Mouse (Mus musculus): ENCODE data around the gene 1700088E04Rik. TPM values are rescaled to one million over a fixed set of nuclear protein-coding genes. Genes with fewer than 3 reads are reported as not detected.

The 1700088E04Rik gene
- polyA plus RNA-seq, 1 experiment from 2014 or later, result 0.61 TPM

DNA sequence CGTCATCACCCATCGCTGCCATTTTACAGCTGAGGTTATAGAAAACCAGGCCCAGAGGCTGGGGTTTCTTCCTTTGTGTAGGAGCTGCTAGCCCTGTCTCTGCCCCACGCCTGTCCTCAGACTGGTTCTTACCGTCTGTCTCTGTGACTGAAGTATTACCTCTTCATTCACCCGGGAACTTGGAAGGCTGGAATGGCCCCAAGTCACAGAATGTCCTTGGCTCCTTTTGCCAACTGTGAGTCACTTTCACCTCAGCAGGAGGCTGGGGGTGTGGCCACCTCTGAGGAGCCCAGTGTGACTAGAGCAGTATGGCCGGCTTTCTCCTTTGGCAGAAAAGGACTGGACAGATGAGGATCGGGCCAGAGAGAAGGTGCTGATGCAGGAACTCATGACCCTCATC lies 9.6 kb downstream of the 1700088E04Rik start:
- no peaks in the 10 kb centered on the region for H3K4me1 ChIP-seq (replicated peaks)
- H3K9ac ChIP-seq, result no peak overlapping the region
- no peak for DNase-seq
- H3K9me3 ChIP-seq (replicated peaks), result peaks cover 4% of the 10 kb centered on the region; the same call in 1 of the 2 replicates
- no peak overlapping the region for H3K4me3 ChIP-seq (replicated peaks)
- no peaks in the 10 kb centered on the region for H3K27me3 ChIP-seq
- H3K27ac ChIP-seq, result no peak overlapping the region
- no peak overlapping the region for H3K4me2 ChIP-seq
- no peak for ATAC-seq (ENCODE audit: low read depth)
- peaks cover 54% of the 10 kb centered on the region for H3K36me3 ChIP-seq
- 73% methylated on average over 7 of the region's 7 CpGs for WGBS (ENCODE audit: insufficient replicate concordance)

DNA sequence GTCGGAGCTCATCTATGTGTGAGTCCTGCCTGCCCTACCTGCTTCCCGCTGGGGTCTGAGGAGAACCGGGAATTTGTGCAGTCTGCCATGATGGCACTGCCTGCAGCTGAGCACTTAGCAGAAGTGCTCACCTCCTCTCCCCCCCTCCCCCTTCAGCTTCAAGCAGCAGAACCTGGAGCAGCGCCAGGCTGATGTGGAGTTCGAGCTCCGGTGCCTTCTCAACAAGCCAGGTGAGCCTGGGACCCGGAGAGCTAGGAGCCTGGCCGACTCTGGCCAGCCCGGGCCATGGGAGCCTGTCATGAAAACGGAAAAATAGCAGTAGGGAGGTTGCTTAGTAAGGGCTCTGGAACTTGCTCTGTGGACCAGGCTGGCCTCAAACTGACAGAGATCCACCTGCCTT lies 10.3 kb downstream of the 1700088E04Rik start:
- Histone ChIP-seq H3K4me2 (no peak overlapping the region), H3K4me3 (replicated peaks) (no peak overlapping the region), H3K9me3 (replicated peaks) (peaks cover 4% of the 10 kb centered on the region; the same call in 1 of the 2 replicates), H3K36me3 (peaks cover 57% of the 10 kb centered on the region), H3K27ac (no peak overlapping the region), H3K9ac (no peak overlapping the region), H3K27me3 (no peaks in the 10 kb centered on the region), H3K4me1 (replicated peaks) (no peaks in the 10 kb centered on the region)
- no peak for ATAC-seq (ENCODE audit: low read depth)
- DNase-seq, result no peak
- 79% methylated on average over 10 of the region's 10 CpGs for WGBS (ENCODE audit: insufficient replicate concordance)

DNA sequence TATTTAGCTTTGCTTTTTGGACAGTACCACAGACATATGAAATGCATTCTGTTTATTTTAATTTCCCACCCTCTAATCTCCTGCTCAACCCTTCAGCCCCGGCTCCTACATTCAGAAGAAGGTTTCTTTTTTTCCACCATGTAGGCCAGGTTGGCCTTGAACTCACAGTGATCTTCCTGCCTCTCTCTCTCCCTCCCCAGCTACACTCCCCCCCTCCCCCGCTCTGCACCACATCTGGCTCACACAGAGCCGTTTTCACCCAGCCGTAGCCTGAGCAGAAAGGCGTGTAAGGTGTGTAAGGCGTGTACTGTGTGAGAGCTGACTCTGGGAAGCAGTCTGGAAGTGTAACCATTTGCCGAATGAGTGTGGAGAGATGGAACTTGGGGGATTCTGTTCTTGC lies 11.7 kb downstream of the 1700088E04Rik start:
- Histone ChIP-seq H3K27me3 (no peaks in the 10 kb centered on the region), H3K4me1 (replicated peaks) (no peaks in the 10 kb centered on the region), H3K4me3 (replicated peaks) (no peak overlapping the region), H3K9ac (no peak overlapping the region), H3K27ac (no peak overlapping the region), H3K4me2 (no peak overlapping the region), H3K36me3 (peaks cover 70% of the 10 kb centered on the region), H3K9me3 (replicated peaks) (peaks cover 4% of the 10 kb centered on the region; the same call in 1 of the 2 replicates)
- DNase-seq, result no peak
- WGBS (ENCODE audit: insufficient replicate concordance), result 80% methylated on average over 7 of the region's 7 CpGs
- ATAC-seq (ENCODE audit: low read depth), result no peak

DNA sequence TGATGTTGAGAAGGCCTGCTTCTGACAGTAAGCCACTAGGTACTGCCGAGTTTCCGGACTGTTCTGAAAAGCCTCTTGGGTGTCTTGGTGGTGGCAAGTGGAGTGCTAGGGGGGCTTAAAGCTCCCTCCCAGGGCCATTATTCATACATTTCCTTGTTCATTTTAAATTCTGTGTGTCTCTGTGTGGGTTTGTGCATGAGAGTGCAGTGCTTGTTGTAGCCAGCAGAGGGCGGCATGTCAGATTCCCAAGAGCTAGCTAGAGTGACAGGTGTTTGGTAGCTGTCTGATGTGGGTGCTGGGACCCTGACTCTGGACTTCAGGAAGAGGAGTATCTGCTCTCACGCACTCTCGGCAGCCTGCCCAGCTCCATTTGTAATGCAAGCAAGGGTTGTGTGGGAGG lies 12.8 kb downstream of the 1700088E04Rik start:
- no peak overlapping the region for H3K4me2 ChIP-seq
- H3K27me3 ChIP-seq, result no peaks in the 10 kb centered on the region
- no peak overlapping the region for H3K27ac ChIP-seq
- DNase-seq (no peak), ATAC-seq (ENCODE audit: low read depth) (no peak)
- H3K4me3 ChIP-seq (replicated peaks), result no peak overlapping the region
- no peaks in the 10 kb centered on the region for H3K4me1 ChIP-seq (replicated peaks)
- WGBS (ENCODE audit: insufficient replicate concordance), result 85% methylated on average over 5 of the region's 5 CpGs
- no peak overlapping the region for H3K9ac ChIP-seq
- peaks cover 72% of the 10 kb centered on the region for H3K36me3 ChIP-seq
- peaks cover 4% of the 10 kb centered on the region; the same call in 1 of the 2 replicates for H3K9me3 ChIP-seq (replicated peaks)

DNA sequence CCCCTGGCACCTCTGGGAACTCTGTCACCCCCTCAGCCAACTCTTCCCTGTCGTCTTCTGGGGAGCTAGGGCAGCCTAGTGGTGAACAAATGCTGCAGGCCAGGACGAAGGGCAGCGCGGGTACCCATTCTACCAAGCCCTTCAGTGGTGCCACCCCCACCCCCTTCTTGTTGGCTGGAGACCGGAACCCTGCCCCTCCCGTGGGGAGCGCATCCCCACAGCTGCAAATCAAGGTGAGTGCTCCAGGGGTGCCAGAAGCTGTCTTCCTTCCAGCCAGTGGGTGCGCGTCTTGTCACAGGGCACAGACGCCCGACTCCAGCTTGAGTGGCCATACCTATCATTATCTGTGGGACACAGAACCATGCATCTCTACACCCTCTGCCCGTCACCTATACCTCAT lies 14.0 kb downstream of the 1700088E04Rik start:
- Histone ChIP-seq H3K9me3 (replicated peaks) (peaks cover 4% of the 10 kb centered on the region; the same call in 1 of the 2 replicates), H3K27me3 (no peaks in the 10 kb centered on the region), H3K4me2 (no peak overlapping the region), H3K27ac (no peak overlapping the region), H3K9ac (no peak overlapping the region), H3K4me3 (replicated peaks) (no peak overlapping the region), H3K4me1 (replicated peaks) (no peaks in the 10 kb centered on the region), H3K36me3 (peaks cover 70% of the 10 kb centered on the region)
- DNase-seq (no peak), ATAC-seq (ENCODE audit: low read depth) (no peak)
- 83% methylated on average over 12 of the region's 12 CpGs for WGBS (ENCODE audit: insufficient replicate concordance)

GRCm38 (mm10) chr15:79126217-79126932 lies 14.7 kb downstream of the 1700088E04Rik start:
- H3K36me3 ChIP-seq, result peaks cover 64% of the 10 kb centered on the region
- DNase-seq (peak; percentile 27), ATAC-seq (ENCODE audit: low read depth) (no peak)
- no peak overlapping the region for H3K9ac ChIP-seq
- H3K27ac ChIP-seq, result no peak overlapping the region
- peaks cover 4% of the 10 kb centered on the region; the same call in 1 of the 2 replicates for H3K9me3 ChIP-seq (replicated peaks)
- 71% methylated on average over 13 of the region's 13 CpGs for WGBS (ENCODE audit: insufficient replicate concordance)
- no peak overlapping the region for H3K4me3 ChIP-seq (replicated peaks)
- no peaks in the 10 kb centered on the region for H3K4me1 ChIP-seq (replicated peaks)
- H3K4me2 ChIP-seq, result no peak overlapping the region
- H3K27me3 ChIP-seq, result no peaks in the 10 kb centered on the region

GRCm38 (mm10) chr15:79124331-79124875 lies 16.6 kb downstream of the 1700088E04Rik start:
- WGBS (ENCODE audit: insufficient replicate concordance), result 64% methylated on average over 10 of the region's 10 CpGs
- peaks cover 55% of the 10 kb centered on the region for H3K36me3 ChIP-seq
- no peak overlapping the region for H3K4me2 ChIP-seq
- peaks cover 4% of the 10 kb centered on the region; the same call in 1 of the 2 replicates for H3K9me3 ChIP-seq (replicated peaks)
- H3K27me3 ChIP-seq, result no peaks in the 10 kb centered on the region
- H3K27ac ChIP-seq, result no peak overlapping the region
- H3K4me1 ChIP-seq (replicated peaks), result no peaks in the 10 kb centered on the region
- ATAC-seq (ENCODE audit: low read depth) (no peak), DNase-seq (no peak)
- H3K4me3 ChIP-seq (replicated peaks), result no peak overlapping the region
- H3K9ac ChIP-seq, result no peak overlapping the region

DNA sequence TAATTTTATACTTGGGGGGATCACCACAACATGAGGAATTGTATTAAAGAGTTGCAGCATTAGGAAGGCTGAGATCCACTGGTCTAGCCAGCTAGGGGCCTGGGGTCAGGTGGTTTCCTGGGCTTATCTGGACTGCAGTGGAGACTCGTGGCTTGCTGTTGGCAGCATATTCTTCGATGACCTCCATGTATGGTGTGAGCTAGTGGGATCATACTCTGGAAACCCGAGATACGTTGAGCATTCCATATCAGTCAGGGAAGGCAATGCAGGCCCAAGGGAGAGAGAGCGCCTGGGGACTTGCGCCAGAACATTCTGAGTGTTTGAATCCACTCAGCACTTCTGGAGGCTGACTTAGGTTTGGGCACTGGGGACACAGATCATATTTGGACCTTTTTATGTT lies 17.3 kb downstream of the 1700088E04Rik start:
- Histone ChIP-seq H3K9ac (no peak overlapping the region), H3K4me3 (replicated peaks) (no peak overlapping the region), H3K27ac (no peak overlapping the region), H3K4me1 (replicated peaks) (no peaks in the 10 kb centered on the region), H3K36me3 (peaks cover 53% of the 10 kb centered on the region), H3K27me3 (no peaks in the 10 kb centered on the region), H3K9me3 (replicated peaks) (peaks cover 4% of the 10 kb centered on the region; the same call in 1 of the 2 replicates), H3K4me2 (no peak overlapping the region)
- 66% methylated on average over 6 of the region's 6 CpGs for WGBS (ENCODE audit: insufficient replicate concordance)
- ATAC-seq (ENCODE audit: low read depth) (no peak), DNase-seq (no peak)

- no peaks in the 10 kb centered on the region for H3K9me3 ChIP-seq (replicated peaks)
- ATAC-seq (ENCODE audit: low read depth) (no peak), DNase-seq (no peak)
- H3K36me3 ChIP-seq, result peaks cover 43% of the 10 kb centered on the region
- H3K4me3 ChIP-seq (replicated peaks), result no peak overlapping the region
- no peaks in the 10 kb centered on the region for H3K4me1 ChIP-seq (replicated peaks)
- H3K27me3 ChIP-seq, result no peaks in the 10 kb centered on the region
- no peak overlapping the region for H3K9ac ChIP-seq
- no peak overlapping the region for H3K4me2 ChIP-seq
- 81% methylated on average over 13 of the region's 13 CpGs for WGBS (ENCODE audit: insufficient replicate concordance)
- no peak overlapping the region for H3K27ac ChIP-seq
Observed at GRCm38 (mm10) chr15:79122546-79122945, 18.5 kb downstream of the 1700088E04Rik start.

DNA sequence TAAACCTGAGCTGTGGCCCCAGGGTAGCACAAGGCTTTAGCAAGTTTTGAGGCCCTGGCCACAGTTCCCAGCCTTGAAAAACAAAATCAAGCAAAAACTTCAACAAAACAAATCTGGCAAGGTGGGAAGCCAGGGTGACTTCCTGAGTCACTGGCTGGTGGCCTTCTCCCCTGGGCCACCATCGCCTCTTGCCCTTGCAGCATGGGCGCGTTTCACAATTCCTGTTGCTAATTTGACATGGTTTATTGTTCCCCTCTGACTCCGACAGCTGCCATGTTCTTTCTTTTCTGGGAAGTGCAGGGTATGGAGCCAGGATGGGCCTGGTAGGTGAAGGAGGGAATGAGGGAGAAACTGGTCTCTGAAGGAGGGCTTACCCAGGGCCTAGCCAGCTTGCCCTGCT lies 18.9 kb downstream of the 1700088E04Rik start:
- H3K9ac ChIP-seq, result no peak overlapping the region
- H3K36me3 ChIP-seq, result peaks cover 39% of the 10 kb centered on the region
- no peak overlapping the region for H3K4me2 ChIP-seq
- no peaks in the 10 kb centered on the region for H3K9me3 ChIP-seq (replicated peaks)
- ATAC-seq (ENCODE audit: low read depth), result no peak
- no peaks in the 10 kb centered on the region for H3K4me1 ChIP-seq (replicated peaks)
- no peak overlapping the region for H3K27ac ChIP-seq
- 72% methylated on average over 4 of the region's 4 CpGs for WGBS (ENCODE audit: insufficient replicate concordance)
- no peaks in the 10 kb centered on the region for H3K27me3 ChIP-seq
- H3K4me3 ChIP-seq (replicated peaks), result no peak overlapping the region
- DNase-seq, result no peak

- Histone ChIP-seq H3K4me2 (no peak overlapping the region), H3K27ac (no peak overlapping the region), H3K4me3 (replicated peaks) (no peak overlapping the region), H3K27me3 (no peaks in the 10 kb centered on the region), H3K9ac (no peak overlapping the region), H3K9me3 (replicated peaks) (no peaks in the 10 kb centered on the region), H3K36me3 (peaks cover 29% of the 10 kb centered on the region), H3K4me1 (replicated peaks) (no peaks in the 10 kb centered on the region)
- ATAC-seq (ENCODE audit: low read depth) (no peak), DNase-seq (no peak)
- WGBS (ENCODE audit: insufficient replicate concordance), result 83% methylated on average over 9 of the region's 9 CpGs
Observed at GRCm38 (mm10) chr15:79119491-79119890, 21.6 kb downstream of the 1700088E04Rik start.

DNA sequence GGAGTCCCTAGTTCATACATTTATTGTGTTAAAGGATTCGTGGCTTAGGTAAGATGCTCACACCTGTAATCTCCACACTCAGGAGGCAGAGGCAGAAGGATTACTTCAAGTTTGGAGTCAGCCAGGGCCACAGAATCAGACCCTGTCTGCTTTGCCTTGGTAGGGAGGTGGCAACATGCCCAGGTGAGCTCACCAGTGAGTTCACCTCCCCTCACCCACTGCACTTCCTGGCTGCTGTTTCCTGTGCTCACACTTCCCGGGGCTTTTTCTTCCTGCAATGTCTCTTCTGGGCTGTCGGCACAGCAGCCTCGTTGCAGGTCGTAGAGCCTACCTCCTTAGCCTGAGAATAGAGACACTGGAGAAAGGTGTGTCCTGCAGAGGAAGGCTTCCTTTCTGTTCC lies 25.8 kb downstream of the 1700088E04Rik start:
- peaks cover 10% of the 10 kb centered on the region for H3K4me1 ChIP-seq (replicated peaks)
- H3K27ac ChIP-seq, result no peak overlapping the region
- no peak overlapping the region for H3K4me3 ChIP-seq (replicated peaks)
- WGBS (ENCODE audit: insufficient replicate concordance), result 54% methylated on average over 5 of the region's 5 CpGs
- no peak overlapping the region for H3K9ac ChIP-seq
- H3K27me3 ChIP-seq, result peaks cover 4% of the 10 kb centered on the region
- no peak overlapping the region for H3K4me2 ChIP-seq
- H3K36me3 ChIP-seq, result peaks cover 8% of the 10 kb centered on the region; the same call in 1 of the 2 replicates
- ATAC-seq (ENCODE audit: low read depth), result no peak
- no peak for DNase-seq
- H3K9me3 ChIP-seq (replicated peaks), result no peaks in the 10 kb centered on the region

All from liver, embryonic 13.5 days (tissue).